ENCODE assay signal across 8 mouse cellular contexts in the genomic region with DNA sequence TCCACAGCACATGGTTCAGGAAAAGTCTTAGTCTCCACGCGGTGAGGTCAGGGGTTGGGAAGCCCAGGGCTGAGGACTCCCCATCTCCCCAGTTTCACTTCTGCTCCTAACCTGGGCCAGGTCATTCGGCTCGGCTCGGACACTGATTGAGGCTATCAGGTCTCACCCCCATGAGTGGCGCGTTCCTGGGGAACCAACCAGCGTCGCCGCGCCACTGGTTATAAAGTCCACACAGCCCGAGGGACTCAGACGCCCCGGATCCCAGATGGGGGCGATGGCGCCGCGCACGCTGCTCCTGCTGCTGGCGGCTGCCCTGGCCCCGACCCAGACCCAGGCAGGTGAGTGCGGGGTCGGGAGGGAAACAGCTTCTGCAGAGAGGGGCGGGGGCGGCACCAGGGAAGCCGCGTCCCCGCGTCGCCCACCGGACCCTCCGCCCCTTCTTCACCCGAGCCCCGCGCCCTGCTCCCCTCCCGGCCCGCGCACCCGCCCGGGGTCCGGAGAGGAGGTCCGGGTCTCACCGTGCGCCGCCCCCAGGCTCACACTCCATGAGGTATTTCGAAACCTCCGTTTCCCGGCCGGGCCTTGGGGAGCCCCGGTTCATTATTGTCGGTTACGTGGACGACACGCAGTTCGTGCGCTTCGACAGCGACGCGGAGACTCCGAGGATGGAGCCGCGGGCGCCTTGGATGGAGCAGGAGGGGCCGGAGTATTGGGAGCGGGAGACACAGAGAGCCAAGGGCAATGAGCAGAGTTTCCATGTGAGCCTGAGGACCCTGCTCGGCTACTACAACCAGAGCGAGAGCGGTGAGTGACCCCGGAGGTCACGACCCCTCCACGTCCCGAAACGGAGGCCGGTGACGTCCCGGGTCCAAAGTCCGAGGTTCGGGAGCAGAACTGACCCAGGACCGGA. TPM values are rescaled to one million over a fixed set of nuclear protein-coding genes. Genes with fewer than 3 reads are reported as not detected.
DNase-seq lines count a peak whose midpoint lies in the region; ATAC-seq and TF ChIP-seq lines count a peak whose summit lies in the region.

A gene (plus strand): TSS at position 248 of the 910 bp plus-strand sequence.

- H3K36me3 ChIP-seq in lung, embryonic 15.5 days = no peaks in the 10 kb centered on the region
- H3K36me3 ChIP-seq in embryonic facial prominence, embryonic 14.5 days (ENCODE audit: control insufficient read depth, insufficient read depth, low read length) = no peaks in the 10 kb centered on the region
- no peaks in the 10 kb centered on the region for H3K36me3 ChIP-seq in intestine, postnatal 0 days (ENCODE audit: control insufficient read depth, insufficient read depth)
- no peaks in the 10 kb centered on the region for H3K36me3 ChIP-seq in liver, postnatal 0 days (replicated peaks; ENCODE audit: insufficient read depth, low read length)
- H3K36me3 ChIP-seq in stomach, postnatal 0 days (ENCODE audit: control insufficient read depth, insufficient read depth, low read length) = no peaks in the 10 kb centered on the region

- H3K4me2 ChIP-seq in lung, embryonic 15.5 days = peak within 1 kb of the TSS; percentile 86
- peak within 1 kb of the TSS; percentile 85 for H3K4me2 ChIP-seq in embryonic facial prominence, embryonic 14.5 days (ENCODE audit: low read depth, low read length)
- H3K4me2 ChIP-seq in intestine, postnatal 0 days (replicated peaks; ENCODE audit: low read depth) = peak within 1 kb of the TSS; percentile 94
- H3K4me2 ChIP-seq in liver, postnatal 0 days (ENCODE audit: low read depth, low read length) = peak within 1 kb of the TSS; percentile 63
- peak within 1 kb of the TSS; percentile 69 for H3K4me2 ChIP-seq in stomach, postnatal 0 days (replicated peaks; ENCODE audit: low read depth)

- no peak within 1 kb of the TSS for H3K27ac ChIP-seq in lung, embryonic 15.5 days
- H3K27ac ChIP-seq in embryonic facial prominence, embryonic 14.5 days (replicated peaks; ENCODE audit: low read depth, low read length) = no peak within 1 kb of the TSS
- no peak within 1 kb of the TSS; the same call in 1 of the 2 replicates for H3K27ac ChIP-seq in intestine, postnatal 0 days (ENCODE audit: low read depth, low read length)
- H3K27ac ChIP-seq in liver, postnatal 0 days (ENCODE audit: low read depth) = peak within 1 kb of the TSS; percentile 93
- H3K27ac ChIP-seq in stomach, postnatal 0 days (replicated peaks) = no peak within 1 kb of the TSS

- H3K9me3 ChIP-seq in lung, embryonic 15.5 days = no peaks in the 10 kb centered on the region
- no peaks in the 10 kb centered on the region for H3K9me3 ChIP-seq in embryonic facial prominence, embryonic 14.5 days (ENCODE audit: control insufficient read depth, low read length)
- no peaks in the 10 kb centered on the region for H3K9me3 ChIP-seq in intestine, postnatal 0 days (ENCODE audit: control insufficient read depth)
- no peaks in the 10 kb centered on the region for H3K9me3 ChIP-seq in liver, postnatal 0 days (ENCODE audit: low read length)
- H3K9me3 ChIP-seq in stomach, postnatal 0 days (ENCODE audit: control insufficient read depth, low read length) = no peaks in the 10 kb centered on the region

- H3K27me3 ChIP-seq in lung, embryonic 15.5 days = peaks cover 33% of the 10 kb centered on the region
- peaks cover 21% of the 10 kb centered on the region for H3K27me3 ChIP-seq in embryonic facial prominence, embryonic 14.5 days (replicated peaks; ENCODE audit: control insufficient read depth, insufficient read depth, low read length)
- peaks cover 13% of the 10 kb centered on the region for H3K27me3 ChIP-seq in intestine, postnatal 0 days (replicated peaks; ENCODE audit: control insufficient read depth, insufficient read depth, low read length)
- H3K27me3 ChIP-seq in liver, postnatal 0 days (ENCODE audit: insufficient read depth, low read length) = peaks cover 19% of the 10 kb centered on the region
- H3K27me3 ChIP-seq in stomach, postnatal 0 days (ENCODE audit: control insufficient read depth, insufficient read depth, low read length) = peaks cover 6% of the 10 kb centered on the region; the same call in 1 of the 2 replicates

- peaks cover 13% of the 10 kb centered on the region; the same call in 1 of the 2 replicates for H3K4me1 ChIP-seq in lung, embryonic 15.5 days
- H3K4me1 ChIP-seq in embryonic facial prominence, embryonic 14.5 days (ENCODE audit: control insufficient read depth, insufficient read depth, low read length) = no peaks in the 10 kb centered on the region
- no peaks in the 10 kb centered on the region for H3K4me1 ChIP-seq in intestine, postnatal 0 days (replicated peaks; ENCODE audit: control insufficient read depth, insufficient read depth, low read length)
- no peaks in the 10 kb centered on the region; the same call in 1 of the 2 replicates for H3K4me1 ChIP-seq in liver, postnatal 0 days (ENCODE audit: insufficient read depth)
- 0 out of 2 replicates have a peak, but pooled peaks cover 2% of the 10 kb centered on the region for H3K4me1 ChIP-seq in stomach, postnatal 0 days (replicated peaks; ENCODE audit: control insufficient read depth, insufficient read depth)

- no peak for DNase-seq in lung, postnatal 36 days
- no peak for DNase-seq in embryonic facial prominence, embryonic 14.5 days (ENCODE audit: low spot score)
- DNase-seq in liver, postnatal 0 days = peak; percentile 83
- peak; percentile 28 for DNase-seq in stomach, postnatal 0 days (ENCODE audit: low spot score)
- no peak for DNase-seq in cerebellum, adult 11 months
- DNase-seq in c-Kit-positive CD71-positive TER-119-positive erythroid progenitor cells, embryonic 14.5 days (ENCODE audit: low spot score) = no peak

- peak within 1 kb of the TSS; percentile 45 for H3K4me3 ChIP-seq in lung, embryonic 15.5 days
- peak within 1 kb of the TSS; percentile 48 for H3K4me3 ChIP-seq in embryonic facial prominence, embryonic 14.5 days (ENCODE audit: low read depth, low read length)
- H3K4me3 ChIP-seq in intestine, postnatal 0 days (ENCODE audit: low read depth, low read length) = peak within 1 kb of the TSS; percentile 55
- peak within 1 kb of the TSS; percentile 53 for H3K4me3 ChIP-seq in liver, postnatal 0 days (ENCODE audit: low read depth, low read length)
- H3K4me3 ChIP-seq in stomach, postnatal 0 days (ENCODE audit: low read depth, low read length) = peak within 1 kb of the TSS; percentile 42

- TF ChIP-seq EP300 in liver, postnatal 0 days (IDR thresholded peaks at IDR 0.05; ENCODE audit: low read depth) = peak; percentile 14; the same call in 1 of the 2 replicates
- no peak for TF ChIP-seq EP300 in stomach, postnatal 0 days (optimal IDR thresholded peaks at IDR 0.05)

- TF ChIP-seq CTCF in intestine, postnatal 0 days (IDR thresholded peaks at IDR 0.05; ENCODE audit: low read depth) = no peak
- no peak for TF ChIP-seq CTCF in liver, postnatal 0 days (IDR thresholded peaks at IDR 0.05; ENCODE audit: low read depth)
- TF ChIP-seq CTCF in stomach, postnatal 0 days (IDR thresholded peaks at IDR 0.05; ENCODE audit: low read depth) = no peak

- no peak within 1 kb of the TSS for H3K9ac ChIP-seq in lung, embryonic 15.5 days
- H3K9ac ChIP-seq in embryonic facial prominence, embryonic 14.5 days (ENCODE audit: low read depth, low read length) = peak within 1 kb of the TSS; percentile 48
- H3K9ac ChIP-seq in intestine, postnatal 0 days (ENCODE audit: low read depth, low read length) = peak within 1 kb of the TSS; percentile 27; the same call in 1 of the 2 replicates
- peak within 1 kb of the TSS; percentile 67 for H3K9ac ChIP-seq in liver, postnatal 0 days (replicated peaks)
- no peak within 1 kb of the TSS for H3K9ac ChIP-seq in stomach, postnatal 0 days (ENCODE audit: low read length)

- peak; percentile 42; the same call in 1 of the 2 replicates for ATAC-seq in lung, embryonic 15.5 days (ENCODE audit: borderline replicate concordance, extremely low read depth, low FRiP score, low TSS enrichment)
- no peak for ATAC-seq in embryonic facial prominence, embryonic 14.5 days (ENCODE audit: low read depth)
- peak; percentile 43 for ATAC-seq in intestine, postnatal 0 days
- peak; percentile 84 for ATAC-seq in liver, postnatal 0 days
- peak; percentile 54; the same call in 1 of the 2 replicates for ATAC-seq in stomach, postnatal 0 days (ENCODE audit: low FRiP score, low TSS enrichment)

- WGBS in lung, embryonic 15.5 days = under 1% methylated on average over 78 of the region's 80 CpGs
- WGBS in embryonic facial prominence, embryonic 14.5 days = 1% methylated on average over 54 of the region's 80 CpGs
- WGBS in intestine, postnatal 0 days = 2% methylated on average over 70 of the region's 80 CpGs
- WGBS in liver, postnatal 0 days (ENCODE audit: insufficient replicate concordance) = 4% methylated on average over 62 of the region's 80 CpGs
- WGBS in stomach, postnatal 0 days = 2% methylated on average over 76 of the region's 80 CpGs

RNA-seq across cellular contexts. Expression of the gene that starts here (rescaled TPM):
- polyA plus RNA-seq in lung, embryonic 15.5 days (2015; fragmentation: Nextera tagmentation; extraction: Ambion mirVana) = 0.64 and 1.7 TPM in 2 replicates
- 0.35 TPM in 1 of 2 replicates, not detected in the other for polyA plus RNA-seq in embryonic facial prominence, embryonic 14.5 days (2014; fragmentation: Nextera tagmentation; extraction: Ambion mirVana)
- 102 and 110 TPM in 2 replicates for polyA plus RNA-seq in intestine, postnatal 0 days (2015; fragmentation: Nextera tagmentation; extraction: Ambion mirVana)
- polyA plus RNA-seq in liver, postnatal 0 days (2015; fragmentation: Nextera tagmentation; extraction: Ambion mirVana) = 621 and 683 TPM in 2 replicates
- 0.99 and 1.4 TPM in 2 replicates for polyA plus RNA-seq in stomach, postnatal 0 days (2015; fragmentation: Nextera tagmentation; extraction: Ambion mirVana)

Comparison
In these comparisons a context has a peak if more than half of its experiments do, and no peak if none do; other contexts are left out.
1. RNA of the gene that starts here (polyA plus RNA-seq): 621 to 683 TPM in liver, postnatal 0 days and 102 to 110 TPM in intestine, postnatal 0 days; 0.99 to 1.4 TPM in stomach, postnatal 0 days, 0.64 to 1.7 TPM in lung, embryonic 15.5 days and 0.35 TPM in embryonic facial prominence, embryonic 14.5 days; every median in the first group is over 10 times any median in the second.
2. H3K9ac ChIP-seq: peak in embryonic facial prominence, embryonic 14.5 days (single experiment), intestine, postnatal 0 days (single experiment) and liver, postnatal 0 days (single experiment); none in lung, embryonic 15.5 days (single experiment) and stomach, postnatal 0 days (single experiment).
3. DNase-seq: peak in liver, postnatal 0 days (single experiment) and stomach, postnatal 0 days (single experiment); none in lung, postnatal 36 days (single experiment), embryonic facial prominence, embryonic 14.5 days (single experiment), cerebellum, adult 11 months (single experiment) and c-Kit-positive CD71-positive TER-119-positive erythroid progenitor cells, embryonic 14.5 days (single experiment).
4. Peak in every context shown above with its lines, with median percentiles within 50 percentile points of each other: H3K4me2 ChIP-seq and H3K4me3 ChIP-seq.